Mouse (Mus musculus) brain, embryonic 14.5 days (tissue): ENCODE results near the gene Fam3b. TPM values are rescaled to one million over a fixed set of nuclear protein-coding genes. Genes with fewer than 3 reads are reported as not detected.

Experiments used
- DNase-seq: peaks from one replicate; pipeline ENCODE4 v3.0.0-alpha.2; 2011; ENCODE audit warnings: low read depth
- CTCF ChIP-seq: fragments of 200-500 bp; IDR thresholded peaks from 2 replicates; pipeline ENCODE4 v1.5.1; 2012; ENCODE audit warnings: inconsistent platforms, mild to moderate bottlenecking, moderate library complexity, borderline replicate concordance; ENCODE audit not compliant: insufficient read depth, insufficient read length; ENCODE audit errors: extremely low read depth
- POLR2A ChIP-seq: fragments of 200-500 bp; IDR thresholded peaks from 2 replicates; pipeline ENCODE4 v1.6.1; 2012; ENCODE audit warnings: mild to moderate bottlenecking, inconsistent platforms, borderline replicate concordance; ENCODE audit not compliant: poor library complexity, insufficient read depth, insufficient read length, severe bottlenecking; ENCODE audit errors: extremely low read depth
- polyA plus RNA-seq: library from polyadenylated mRNA; depleted of rRNA; stranded (reverse); fragments of >200 nt; gene quantifications from 2 replicates; pipeline ENCODE4 v1.2.3, GENCODE M21; 2012

The Fam3b gene
- polyA plus RNA-seq, 1 experiment, result not detected

- TF ChIP-seq CTCF, result no peak
- no peak for TF ChIP-seq POLR2A
- DNase-seq, result no peak
These were observed 39.9 kb downstream of the Fam3b start for GRCm38 (mm10) chr16:97474671-97475070.

- no peak for DNase-seq
- no peak for TF ChIP-seq POLR2A
- TF ChIP-seq CTCF, result no peak
These were observed 46.4 kb downstream of the Fam3b start for GRCm38 (mm10) chr16:97467993-97468791.

GRCm38 (mm10) chr16:97467472-97467871 is 47.1 kb downstream of the Fam3b start:
- no peak for DNase-seq
- TF ChIP-seq POLR2A (no peak), CTCF (no peak)

- peak; percentile 31 for DNase-seq
These were observed 48.2 kb downstream of the Fam3b start for GRCm38 (mm10) chr16:97466182-97466957.

GRCm38 (mm10) chr16:97462481-97463181 is 52.0 kb downstream of the Fam3b start, which contains the start of gene Mx1:
TSS of gene Mx1 (minus strand) at chr16:97462907.
- TF ChIP-seq POLR2A (no peak), CTCF (no peak)

More at GRCm38 (mm10) chr16:97466182-97466957, 48.2 kb downstream of the Fam3b start:
- TF ChIP-seq POLR2A (no peak), CTCF (peak; percentile 53; the same call in 1 of the 2 replicates)

GRCm38 (mm10) chr16:97461271-97461670 is 53.3 kb downstream of the Fam3b start:
- TF ChIP-seq POLR2A (no peak), CTCF (no peak)

More at GRCm38 (mm10) chr16:97462481-97463181, 52.0 kb downstream of the Fam3b start, which contains the start of gene Mx1:
- peak; percentile 49 for DNase-seq

GRCm38 (mm10) chr16:97459831-97460230 is 54.8 kb downstream of the Fam3b start:
- no peak for DNase-seq
- no peak for TF ChIP-seq POLR2A
- no peak for TF ChIP-seq CTCF

More at GRCm38 (mm10) chr16:97461271-97461670, 53.3 kb downstream of the Fam3b start:
- DNase-seq, result no peak

- TF ChIP-seq POLR2A, result no peak
- TF ChIP-seq CTCF, result no peak
- DNase-seq, result no peak
These were observed 67.2 kb downstream of the Fam3b start for GRCm38 (mm10) chr16:97447386-97447785.

- DNase-seq, result peak; percentile 76
- TF ChIP-seq POLR2A, result no peak
- TF ChIP-seq CTCF, result peak; percentile 77; the same call in 1 of the 2 replicates
These were observed 70.8 kb downstream of the Fam3b start for GRCm38 (mm10) chr16:97443670-97444263.

GRCm38 (mm10) chr16:97441967-97442366 is 72.6 kb downstream of the Fam3b start:
- DNase-seq, result no peak
- TF ChIP-seq CTCF (no peak), POLR2A (no peak)
